Mouse (Mus musculus): Measurements from ENCODE around the gene Stub1. TPM values are rescaled to one million over a fixed set of nuclear protein-coding genes. Genes with fewer than 3 reads are reported as not detected.

Stub1 gene
- polyA plus RNA-seq, 1 experiment: 196 TPM

DNA sequence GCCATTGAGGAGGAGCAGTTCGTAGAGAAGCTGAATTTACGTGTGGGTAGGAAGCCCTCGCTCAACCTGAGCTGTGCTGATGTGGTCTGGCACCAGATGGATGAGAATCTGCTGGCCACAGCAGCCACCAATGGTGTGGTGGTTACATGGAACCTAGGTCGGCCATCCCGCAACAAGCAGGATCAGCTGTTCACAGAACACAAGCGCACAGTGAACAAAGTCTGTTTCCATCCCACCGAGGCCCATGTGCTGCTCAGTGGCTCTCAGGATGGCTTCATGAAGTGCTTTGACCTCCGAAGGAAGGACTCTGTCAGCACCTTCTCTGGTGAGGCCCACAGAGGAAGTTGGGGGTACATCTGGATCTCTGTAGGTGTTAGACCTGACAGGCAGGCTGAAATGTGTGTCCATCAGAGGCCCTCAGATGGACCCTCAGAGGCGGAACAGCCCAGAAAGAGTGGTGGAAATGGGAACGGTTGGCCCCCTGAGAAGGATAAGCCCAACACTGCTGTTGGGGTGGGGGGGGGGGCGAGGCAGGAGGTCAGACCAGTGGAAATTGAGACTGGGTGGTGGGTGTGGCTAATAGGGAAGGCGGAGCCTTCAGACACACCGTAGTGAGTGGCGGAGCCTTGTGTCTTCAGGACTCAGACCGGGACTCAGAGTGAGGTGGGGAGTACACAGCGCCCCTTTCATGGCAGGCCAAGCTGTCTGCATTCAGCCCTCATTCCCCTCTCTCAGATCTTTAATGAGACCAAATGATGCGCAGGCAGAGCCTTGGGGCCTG, 8.7 kb downstream of the Stub1 start:
- TF ChIP-seq TCF3 (IDR thresholded peaks at IDR 0.05; ENCODE audit: insufficient read length, low read depth): no peak
- peak overlapping the region; percentile 88 for H3K4me2 ChIP-seq (ENCODE audit: low read depth)
- H3ac ChIP-seq (ENCODE audit: control insufficient read depth, insufficient read length): no peak overlapping the region
- no peaks in the 10 kb centered on the region for H3K36me3 ChIP-seq (ENCODE audit: control insufficient read depth, insufficient read depth)
- peak overlapping the region; percentile 32 for H3K4me3 ChIP-seq
- H3K79me2 ChIP-seq (ENCODE audit: control insufficient read depth, insufficient read depth): peaks cover 5% of the 10 kb centered on the region
- no peaks in the 10 kb centered on the region for H3K27me3 ChIP-seq (ENCODE audit: control insufficient read depth, insufficient read depth, insufficient read length)

DNA sequence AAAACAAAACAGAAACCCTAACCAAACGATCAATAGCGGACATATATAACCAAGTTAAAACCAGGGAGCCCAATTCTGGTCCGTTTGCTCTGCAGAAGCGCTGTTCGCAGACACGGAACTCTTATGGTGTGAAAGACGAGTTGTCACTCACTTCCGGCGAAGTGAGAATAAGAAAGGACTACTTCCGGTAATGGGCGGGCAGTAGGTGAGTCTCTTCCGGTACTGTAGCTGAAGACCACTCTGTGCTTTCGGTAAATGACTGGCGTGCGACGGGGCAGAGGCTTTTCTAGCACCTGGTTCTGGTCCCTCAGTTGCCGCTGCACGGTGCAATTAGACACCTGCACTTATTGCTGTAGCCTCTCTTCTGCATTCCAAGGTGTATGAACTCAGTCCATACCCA, 9.8 kb downstream of the Stub1 start, which contains the start of gene Wdr24:
Gene Wdr24 (plus strand): TSS at position 176 of the 400 bp plus-strand sequence.
- H3ac ChIP-seq (ENCODE audit: control insufficient read depth, insufficient read length): no peak within 1 kb of the TSS

DNA sequence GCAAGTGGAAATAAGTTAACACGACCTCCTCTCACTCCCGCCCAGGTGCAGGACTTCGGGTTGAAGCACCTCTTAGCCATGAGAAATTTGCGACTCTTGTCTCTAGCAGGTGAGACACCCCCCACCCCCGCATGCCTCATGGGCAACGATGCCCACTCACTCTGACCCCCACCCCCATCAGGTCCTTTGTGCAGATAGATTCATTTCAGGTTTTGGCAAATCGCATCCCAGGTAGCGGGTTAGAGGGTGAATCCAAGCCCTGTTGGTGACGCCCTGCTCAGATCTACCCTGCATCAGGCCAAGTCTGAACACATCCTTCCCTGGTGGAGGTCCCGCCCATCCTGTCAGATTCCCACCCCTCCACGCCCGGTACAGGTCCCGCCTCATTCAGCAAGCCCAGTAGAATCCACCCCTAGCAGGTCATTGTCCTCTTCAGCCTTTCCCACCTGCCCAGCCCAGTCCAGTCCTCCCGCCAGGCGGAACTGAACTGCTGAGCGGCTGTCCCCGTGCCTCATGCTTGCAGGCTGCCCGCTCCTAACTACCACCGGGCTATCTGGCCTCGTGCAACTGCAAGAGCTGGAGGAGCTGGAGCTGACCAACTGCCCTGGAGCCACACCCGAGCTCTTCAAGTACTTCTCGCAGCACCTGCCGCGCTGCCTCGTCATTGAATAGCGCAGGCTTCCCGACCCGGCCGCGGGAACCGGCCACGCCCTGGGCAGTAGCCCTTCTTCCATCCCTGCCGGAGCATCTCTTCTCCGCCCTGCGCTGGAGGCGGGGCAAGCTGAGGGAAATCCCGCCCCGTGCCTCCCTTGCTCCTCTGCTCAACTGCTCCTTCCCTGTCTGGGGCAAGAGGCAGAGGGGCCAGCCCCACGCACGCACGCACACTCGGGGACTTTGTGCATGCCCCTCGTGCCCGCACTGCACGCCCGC, 14.1 kb downstream of the Stub1 start:
- no peak overlapping the region for H3K4me3 ChIP-seq
- peak overlapping the region; percentile 18 for H3K4me2 ChIP-seq (ENCODE audit: low read depth)
- peak in 1 of 3 experiments; percentile 26 for TF ChIP-seq MYOD1 (IDR thresholded peaks at IDR 0.05; ENCODE audit: control insufficient read depth in 1 of 3, insufficient read length in 2 of 3, low read depth in 2 of 3)
- TF ChIP-seq CEBPB (IDR thresholded peaks at IDR 0.05; ENCODE audit: insufficient read depth, poor library complexity, severe bottlenecking): no peak
- no peaks in the 10 kb centered on the region for H3K79me2 ChIP-seq (ENCODE audit: control insufficient read depth, insufficient read depth)
- H3K36me3 ChIP-seq (ENCODE audit: control insufficient read depth, insufficient read depth): no peaks in the 10 kb centered on the region
- H3K27me3 ChIP-seq (ENCODE audit: control insufficient read depth, insufficient read depth, insufficient read length): no peaks in the 10 kb centered on the region
- H3ac ChIP-seq (ENCODE audit: control insufficient read depth, insufficient read length): no peak overlapping the region

More for the DNA sequence above, 9.8 kb downstream of the Stub1 start, which contains the start of gene Wdr24:
- Histone ChIP-seq H3K27me3 (ENCODE audit: control insufficient read depth, insufficient read depth, insufficient read length) (no peaks in the 10 kb centered on the region), H3K4me2 (ENCODE audit: low read depth) (peak within 1 kb of the TSS; percentile 88), H3K36me3 (ENCODE audit: control insufficient read depth, insufficient read depth) (no peaks in the 10 kb centered on the region), H3K4me3 (peak within 1 kb of the TSS; percentile 32), H3K79me2 (ENCODE audit: control insufficient read depth, insufficient read depth) (no peaks in the 10 kb centered on the region)
- TF ChIP-seq USF1 (IDR thresholded peaks at IDR 0.05; ENCODE audit: low read depth) (no peak), MAX (IDR thresholded peaks at IDR 0.05; ENCODE audit: low read depth) (peak; percentile 60), SRF (IDR thresholded peaks at IDR 0.05; ENCODE audit: control insufficient read depth, insufficient read length, low read depth) (peak; percentile 52), POLR2A (IDR thresholded peaks at IDR 0.05; ENCODE audit: insufficient read length, low read depth) (peak; percentile 62), POLR2AphosphoS2 (IDR thresholded peaks at IDR 0.05; ENCODE audit: insufficient read length, low read depth) (peak; percentile 57), TCF12 (IDR thresholded peaks at IDR 0.05; ENCODE audit: insufficient read depth, poor library complexity, severe bottlenecking) (no peak)

DNA sequence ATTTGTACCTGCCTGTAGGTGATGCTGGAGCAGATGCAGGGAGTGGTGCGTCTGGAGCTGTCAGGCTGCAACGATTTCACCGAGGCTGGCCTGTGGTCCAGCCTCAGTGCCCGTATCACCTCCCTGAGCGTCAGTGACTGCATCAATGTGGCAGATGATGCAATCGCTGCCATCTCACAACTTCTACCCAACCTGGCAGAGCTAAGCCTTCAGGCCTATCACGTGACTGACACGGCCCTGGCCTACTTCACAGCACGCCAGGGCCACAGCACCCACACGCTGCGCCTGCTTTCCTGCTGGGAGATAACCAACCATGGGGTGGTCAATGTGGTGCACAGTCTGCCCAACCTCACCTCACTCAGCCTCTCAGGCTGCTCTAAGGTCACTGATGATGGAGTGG, 15.5 kb downstream of the Stub1 start:
- no peaks in the 10 kb centered on the region for H3K36me3 ChIP-seq (ENCODE audit: control insufficient read depth, insufficient read depth)
- H3K4me2 ChIP-seq (ENCODE audit: low read depth): no peak overlapping the region
- TF ChIP-seq MYOG (IDR thresholded peaks at IDR 0.05; ENCODE audit: control insufficient read depth in 1 of 3, insufficient read depth in 1 of 3, insufficient read length in 2 of 3, low read depth in 2 of 3) (no peak), USF1 (IDR thresholded peaks at IDR 0.05; ENCODE audit: low read depth) (no peak), MYOD1 (IDR thresholded peaks at IDR 0.05; ENCODE audit: control insufficient read depth in 1 of 3, insufficient read length in 2 of 3, low read depth in 2 of 3) (no peak), REST (IDR thresholded peaks at IDR 0.05; ENCODE audit: insufficient read depth, insufficient read length) (no peak), SRF (IDR thresholded peaks at IDR 0.05; ENCODE audit: control insufficient read depth, insufficient read length, low read depth) (no peak), E2F4 (IDR thresholded peaks at IDR 0.05; ENCODE audit: insufficient read depth) (no peak), POLR2AphosphoS2 (IDR thresholded peaks at IDR 0.05; ENCODE audit: insufficient read length, low read depth) (no peak), TCF3 (IDR thresholded peaks at IDR 0.05; ENCODE audit: insufficient read length, low read depth) (no peak), CEBPB (IDR thresholded peaks at IDR 0.05; ENCODE audit: insufficient read depth, poor library complexity, severe bottlenecking) (no peak), TCF12 (IDR thresholded peaks at IDR 0.05; ENCODE audit: insufficient read depth, poor library complexity, severe bottlenecking) (no peak), MAX (IDR thresholded peaks at IDR 0.05; ENCODE audit: low read depth) (no peak)
- H3K79me2 ChIP-seq (ENCODE audit: control insufficient read depth, insufficient read depth): no peaks in the 10 kb centered on the region
- no peak overlapping the region for H3K4me3 ChIP-seq
- H3ac ChIP-seq (ENCODE audit: control insufficient read depth, insufficient read length): no peak overlapping the region
- no peaks in the 10 kb centered on the region for H3K27me3 ChIP-seq (ENCODE audit: control insufficient read depth, insufficient read depth, insufficient read length)

DNA sequence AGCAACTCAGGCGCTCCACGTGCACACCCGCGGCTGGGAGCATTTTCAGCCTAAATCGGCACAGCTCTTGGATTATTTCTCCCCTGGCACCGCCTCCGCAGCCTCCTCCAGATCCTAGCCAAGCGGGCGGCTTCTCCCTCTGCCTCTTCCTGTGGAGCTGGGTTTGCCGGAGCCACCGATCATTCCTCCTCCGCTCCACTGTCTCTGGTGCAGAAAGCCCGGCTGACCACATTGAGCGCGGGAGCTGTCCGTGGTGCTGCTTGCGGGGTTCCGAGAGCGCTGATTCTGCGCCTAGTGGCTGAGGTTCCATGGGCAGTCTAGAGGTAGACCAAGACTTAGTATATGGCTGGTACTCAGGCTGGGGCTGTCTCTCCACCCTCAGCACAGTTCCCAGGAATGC, 19.7 kb downstream of the Stub1 start:
- no peak overlapping the region for H3ac ChIP-seq (ENCODE audit: control insufficient read depth, insufficient read length)
- H3K79me2 ChIP-seq (ENCODE audit: control insufficient read depth, insufficient read depth): no peaks in the 10 kb centered on the region
- no peak overlapping the region for H3K4me3 ChIP-seq
- TF ChIP-seq POLR2AphosphoS2 (IDR thresholded peaks at IDR 0.05; ENCODE audit: insufficient read length, low read depth): no peak
- no peak for TF ChIP-seq POLR2A (IDR thresholded peaks at IDR 0.05; ENCODE audit: insufficient read length, low read depth)
- no peak for TF ChIP-seq TCF12 (IDR thresholded peaks at IDR 0.05; ENCODE audit: insufficient read depth, poor library complexity, severe bottlenecking)
- peak; percentile 99 for TF ChIP-seq REST (IDR thresholded peaks at IDR 0.05; ENCODE audit: insufficient read depth, insufficient read length)
- no peak for TF ChIP-seq TCF3 (IDR thresholded peaks at IDR 0.05; ENCODE audit: insufficient read length, low read depth)
- TF ChIP-seq MYOD1 (IDR thresholded peaks at IDR 0.05; ENCODE audit: control insufficient read depth in 1 of 3, insufficient read length in 2 of 3, low read depth in 2 of 3): no peak
- TF ChIP-seq E2F4 (IDR thresholded peaks at IDR 0.05; ENCODE audit: insufficient read depth): no peak
- TF ChIP-seq MYOG (IDR thresholded peaks at IDR 0.05; ENCODE audit: control insufficient read depth in 1 of 3, insufficient read depth in 1 of 3, insufficient read length in 2 of 3, low read depth in 2 of 3): peak in 1 of 3 experiments; percentile 14
- no peak for TF ChIP-seq CEBPB (IDR thresholded peaks at IDR 0.05; ENCODE audit: insufficient read depth, poor library complexity, severe bottlenecking)
- no peak for TF ChIP-seq SRF (IDR thresholded peaks at IDR 0.05; ENCODE audit: control insufficient read depth, insufficient read length, low read depth)
- H3K27me3 ChIP-seq (ENCODE audit: control insufficient read depth, insufficient read depth, insufficient read length): no peaks in the 10 kb centered on the region
- no peak overlapping the region for H3K4me2 ChIP-seq (ENCODE audit: low read depth)
- no peaks in the 10 kb centered on the region for H3K36me3 ChIP-seq (ENCODE audit: control insufficient read depth, insufficient read depth)
